Mouse (Mus musculus) cerebellum, adult (tissue): ENCODE measurements around the gene Pon2.

ENCODE experiments used
- ATAC-seq: cut with Nextera tagmentation; 2 replicates; pipeline ENCODE4 v1.9.2; 2017; ENCODE audit warnings: mild to moderate bottlenecking, moderate library complexity, mixed read lengths; ENCODE audit not compliant: insufficient number of reproducible peaks, low FRiP score, low TSS enrichment

Pon2 gene

GRCm38 (mm10) chr6:5294659-5295449, 3.4 kb downstream of the Pon2 start:
- no peak for ATAC-seq

GRCm38 (mm10) chr6:5292841-5293240, 5.4 kb downstream of the Pon2 start:
- ATAC-seq: no peak

DNA sequence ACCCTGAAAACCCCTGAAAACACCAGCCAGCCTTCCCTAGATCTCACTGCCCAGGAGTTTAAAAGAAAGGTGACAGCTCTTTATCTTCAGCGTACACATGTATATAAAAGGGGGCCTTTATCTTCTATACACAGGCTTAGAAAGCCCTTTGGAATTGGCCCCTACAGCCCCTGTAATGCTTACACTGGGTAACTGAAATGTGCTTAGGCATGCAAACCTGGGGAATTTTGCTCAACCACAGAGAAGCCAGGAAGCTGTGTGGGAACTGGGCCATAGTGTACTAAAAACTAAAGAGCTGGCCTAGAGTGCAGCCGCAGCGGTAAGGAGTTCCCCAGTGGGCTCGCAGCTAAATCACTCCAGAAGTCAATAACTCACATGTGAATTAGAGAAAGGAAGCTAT, 6.8 kb downstream of the Pon2 start:
- no peak for ATAC-seq

GRCm38 (mm10) chr6:5287919-5288318, 10.3 kb downstream of the Pon2 start:
- no peak for ATAC-seq

- no peak for ATAC-seq
Measured at GRCm38 (mm10) chr6:5287392-5287791, 10.9 kb downstream of the Pon2 start.

- ATAC-seq: no peak
Measured at GRCm38 (mm10) chr6:5282418-5282817, 15.8 kb downstream of the Pon2 start.

GRCm38 (mm10) chr6:5280576-5281305, 17.5 kb downstream of the Pon2 start:
- no peak for ATAC-seq

DNA sequence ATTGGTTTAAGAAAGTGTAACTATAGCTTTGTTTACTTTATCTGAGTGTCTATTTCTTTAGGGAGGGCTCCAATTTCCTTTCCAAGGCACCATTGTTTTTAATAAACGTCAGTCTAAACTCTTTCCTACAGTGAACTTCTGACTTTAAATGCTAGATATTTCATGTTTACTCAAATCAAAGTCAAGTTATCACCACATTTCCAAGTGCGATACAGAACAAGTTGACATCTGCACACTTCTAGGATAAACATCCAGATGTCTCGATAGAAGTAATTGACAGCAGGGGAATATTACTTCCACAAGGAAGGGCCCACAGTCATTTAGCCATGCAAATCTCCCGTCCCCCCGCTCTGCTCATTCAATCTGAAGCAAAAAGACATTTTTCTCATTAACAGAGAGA, 20.3 kb downstream of the Pon2 start:
- no peak for ATAC-seq

DNA sequence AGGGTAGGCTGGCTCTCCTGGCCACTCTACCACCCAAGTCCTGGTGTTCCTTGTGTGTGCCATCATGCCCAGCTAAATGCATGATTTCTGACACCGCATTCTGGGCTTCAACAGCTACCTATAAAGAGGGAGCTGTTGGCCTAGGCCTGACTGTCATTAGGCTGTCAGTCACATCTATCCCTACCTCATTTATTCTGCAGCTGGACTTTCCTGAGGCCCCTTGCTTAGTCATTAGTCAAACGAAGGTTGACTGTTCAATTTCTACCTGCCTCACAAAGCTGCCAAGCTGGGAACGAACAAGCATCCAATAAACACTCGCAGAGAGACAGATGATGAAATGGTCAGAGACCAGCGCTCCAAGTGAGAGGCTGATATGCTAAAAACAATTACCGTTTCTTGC, 28.6 kb downstream of the Pon2 start:
- no peak for ATAC-seq

- ATAC-seq: no peak
Measured at GRCm38 (mm10) chr6:5264793-5265192, 33.5 kb downstream of the Pon2 start.

DNA sequence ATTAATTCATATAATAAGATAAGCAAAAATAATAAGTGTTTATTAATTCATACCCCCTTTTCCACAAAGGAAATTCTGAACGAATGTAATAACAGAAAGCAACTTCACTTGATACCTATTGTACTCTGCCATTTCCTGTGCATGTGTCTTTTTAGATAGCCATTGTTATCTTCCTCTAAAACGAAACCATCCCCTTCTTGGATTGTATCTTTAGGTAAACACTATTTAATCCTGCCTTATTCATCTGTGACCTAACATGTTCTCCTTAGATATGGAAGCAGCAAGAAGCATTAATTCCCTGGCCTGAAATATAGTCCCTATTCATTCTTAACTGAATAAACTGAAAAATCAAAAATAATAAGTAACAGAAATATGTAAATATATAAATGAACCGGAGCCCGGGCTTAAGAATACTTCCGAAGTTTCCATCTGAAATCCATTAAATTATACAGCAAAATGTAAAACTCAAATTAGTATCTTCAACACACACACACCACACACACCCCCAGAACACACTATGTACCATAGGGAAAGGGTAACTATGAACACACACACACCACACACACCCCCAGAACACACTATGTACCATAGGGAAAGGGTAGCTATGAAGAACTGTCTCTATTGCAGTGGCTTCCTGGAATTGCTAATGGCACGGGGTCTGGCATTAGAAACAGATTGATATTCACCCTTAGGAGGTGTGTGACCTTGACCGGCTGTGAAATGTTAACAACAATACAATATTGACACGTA, 34.8 kb downstream of the Pon2 start:
- ATAC-seq: no peak

DNA sequence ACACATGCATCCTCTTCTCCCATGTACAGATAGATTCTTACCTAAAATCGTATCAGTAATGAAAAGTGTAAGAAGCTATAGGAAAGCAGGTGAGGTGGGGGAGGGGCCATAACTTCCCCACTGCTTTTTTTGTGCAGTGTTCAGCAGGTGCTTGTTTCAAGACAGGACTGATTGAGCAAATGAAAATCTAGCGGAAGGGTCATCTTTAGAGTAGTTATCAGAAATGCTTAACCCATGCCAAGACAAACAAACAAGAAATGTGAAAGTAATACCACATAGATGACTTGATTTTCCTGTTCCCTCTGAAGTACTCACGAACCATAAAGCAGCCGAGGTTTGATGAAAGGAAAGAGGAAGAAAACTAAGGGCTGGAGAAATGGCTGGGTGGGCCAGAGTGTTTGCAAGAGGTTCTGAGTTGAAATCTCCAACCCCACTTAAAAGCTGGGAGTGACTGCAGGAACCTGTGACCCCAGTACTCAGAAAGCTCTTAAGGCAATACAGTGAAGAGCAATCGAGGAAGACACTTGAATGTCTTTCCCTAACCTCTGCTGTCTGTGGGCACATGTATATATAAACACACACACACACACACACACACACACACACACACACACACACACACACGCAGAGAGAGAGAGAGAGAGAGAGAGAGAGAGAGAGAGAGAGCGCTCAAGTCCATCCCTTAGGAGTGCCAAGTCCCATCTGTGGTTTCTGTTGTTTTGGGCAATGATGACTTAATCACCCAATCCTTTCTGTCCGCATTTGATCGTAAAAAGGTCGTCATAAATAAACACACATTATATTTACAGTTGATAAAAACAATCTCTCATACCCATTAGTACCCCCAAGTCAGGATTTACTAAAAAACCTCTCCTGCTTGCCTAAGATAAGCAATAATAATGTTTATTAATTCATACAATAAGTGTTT, 35.7 kb downstream of the Pon2 start:
- no peak for ATAC-seq

- no peak for ATAC-seq
Measured at GRCm38 (mm10) chr6:5255722-5256451, 42.4 kb downstream of the Pon2 start, which contains the start of gene Pon3. Gene Pon3 (minus strand): TSS chr6:5256286.

DNA sequence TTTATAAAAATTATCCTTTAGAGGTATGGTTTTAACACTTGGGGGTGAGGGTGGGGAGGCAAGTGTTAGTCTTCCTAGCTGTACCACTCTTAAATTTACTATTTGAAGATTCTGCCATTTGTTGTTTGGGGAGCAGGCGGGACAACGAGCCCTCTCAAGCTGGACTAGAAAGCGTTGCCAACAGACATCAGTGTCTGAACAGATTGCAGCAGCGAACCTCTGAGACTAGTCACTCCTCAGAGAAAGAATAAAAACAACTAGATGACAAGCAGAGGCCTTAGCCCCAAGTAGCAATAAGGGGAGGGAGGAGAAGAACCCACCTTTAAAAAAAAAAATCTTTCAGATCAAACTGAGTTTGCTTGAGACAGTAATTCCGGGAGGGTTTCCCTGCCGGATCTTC, 43.0 kb downstream of the Pon2 start:
- ATAC-seq: no peak

GRCm38 (mm10) chr6:5254869-5255268, 43.4 kb downstream of the Pon2 start:
- no peak for ATAC-seq

DNA sequence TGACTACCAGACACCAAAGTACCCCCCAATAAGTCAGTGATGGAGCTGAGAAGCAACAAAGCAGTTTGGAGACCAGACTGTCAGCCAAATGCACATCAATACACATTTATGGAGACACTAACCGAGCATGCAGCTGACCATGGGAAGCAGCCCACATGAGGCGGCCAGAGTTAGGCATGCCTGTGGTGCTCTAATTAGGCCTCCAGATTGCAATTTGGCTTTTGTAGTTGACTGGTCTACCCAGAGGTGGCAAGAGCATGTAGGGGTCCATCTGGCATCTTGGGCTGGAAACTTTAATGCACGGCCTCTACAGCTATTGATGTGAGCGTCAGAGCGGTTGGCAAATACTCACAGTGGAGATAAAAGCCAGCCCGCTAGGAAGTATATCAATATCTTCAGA, 52.3 kb downstream of the Pon2 start:
- ATAC-seq: no peak

DNA sequence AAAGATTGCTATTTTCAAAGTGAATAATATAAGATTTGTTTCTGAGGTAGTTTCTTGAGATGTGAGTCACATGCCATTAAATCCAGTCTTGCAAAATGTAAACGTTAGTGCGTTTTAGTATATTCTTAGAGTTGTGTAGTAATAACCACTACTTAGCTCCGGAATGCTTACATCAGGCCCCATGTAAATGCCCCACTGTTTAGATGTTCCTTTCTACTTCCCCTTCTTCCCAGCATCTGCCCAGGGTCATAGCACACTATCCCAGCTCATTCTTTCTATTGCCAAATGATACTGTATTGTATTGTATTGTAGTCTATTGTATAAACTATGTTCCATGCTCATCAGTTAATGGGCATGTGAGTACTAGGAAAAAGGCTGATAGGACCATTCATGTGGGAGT, 59.5 kb downstream of the Pon2 start:
- ATAC-seq: no peak

GRCm38 (mm10) chr6:5237510-5237909, 60.7 kb downstream of the Pon2 start:
- ATAC-seq: no peak

GRCm38 (mm10) chr6:5236843-5237371, 61.3 kb downstream of the Pon2 start:
- ATAC-seq: no peak
